Mouse (Mus musculus) kidney, embryonic 16.5 days (tissue): Measurements from ENCODE around the gene Psma3. TPM values are rescaled to one million over a fixed set of nuclear protein-coding genes. Genes with fewer than 3 reads are reported as not detected.

Source experiments
- ATAC-seq: fragments of 200-750 bp; cut with Nextera tagmentation; 2 replicates; pipeline ENCODE4 v1.8.0; 2017; ENCODE audit warnings: moderate TSS enrichment; ENCODE audit not compliant: low FRiP score, low TSS enrichment
- H3K27ac ChIP-seq: fragments of 300-500 bp; sonication (generic); 2 replicates; pipeline ENCODE4 v1.5.1; 2014; ENCODE audit warnings: low read length
- H3K27me3 ChIP-seq: fragments of 300-500 bp; sonication (generic); 2 replicates; pipeline ENCODE4 v1.6.1; 2014; ENCODE audit warnings: low read length, control low read depth, mixed read lengths; ENCODE audit not compliant: insufficient read depth
- H3K36me3 ChIP-seq: fragments of 300-500 bp; sonication (generic); 2 replicates; pipeline ENCODE4 v1.6.1; 2014; ENCODE audit warnings: low read length, control low read depth, mixed read lengths; ENCODE audit not compliant: insufficient read depth
- H3K4me1 ChIP-seq: fragments of 300-500 bp; sonication (generic); 2 replicates; pipeline ENCODE4 v1.6.1; 2014; ENCODE audit warnings: low read length, control low read depth, mixed read lengths; ENCODE audit not compliant: insufficient read depth
- H3K4me2 ChIP-seq: fragments of 300-500 bp; sonication (generic); replicated peaks from 2 replicates; pipeline ENCODE4 v1.6.1; 2014; ENCODE audit warnings: low read depth, low read length
- H3K4me3 ChIP-seq: fragments of 300-500 bp; sonication (generic); 2 replicates; pipeline ENCODE4 v1.5.1; 2014; ENCODE audit warnings: mild to moderate bottlenecking, low read length
- H3K9ac ChIP-seq: fragments of 300-500 bp; sonication (generic); replicated peaks from 2 replicates; pipeline ENCODE4 v1.6.1; 2014; ENCODE audit warnings: low read length
- H3K9me3 ChIP-seq: fragments of 300-500 bp; sonication (generic); 2 replicates; pipeline ENCODE4 v1.6.1; 2016; ENCODE audit warnings: low read length, control low read depth
- WGBS: fragments of 180-500 bp; shearing (Covaris S2); extraction: QIAGEN DNeasy Blood & Tissue Kit; methylation state at CpG from one replicate; pipeline ENCODE4 v1.1.7; 2014; 5-methylcytosine and 5-hydroxymethylcytosine counted together
- polyA plus RNA-seq: library from polyadenylated mRNA; unstranded; fragments of >200 nt; fragmentation: Nextera tagmentation; extraction: Ambion mirVana; gene quantifications from 2 replicates; pipeline ENCODE4 v1.2.1, GENCODE M21; 2015

The Psma3 gene
- polyA plus RNA-seq, 1 experiment from 2014 or later: 638 TPM

GRCm38 (mm10) chr12:71036729-71037404 lies 62.4 kb downstream of the Psma3 start:
- no peak overlapping the region for H3K9ac ChIP-seq
- no peak overlapping the region for H3K4me3 ChIP-seq
- no peaks in the 10 kb centered on the region for H3K9me3 ChIP-seq
- no peaks in the 10 kb centered on the region for H3K27me3 ChIP-seq
- 94% methylated on average over 12 of the region's 12 CpGs for WGBS
- H3K27ac ChIP-seq: no peak overlapping the region
- peaks cover 40% of the 10 kb centered on the region for H3K36me3 ChIP-seq
- no peaks in the 10 kb centered on the region for H3K4me1 ChIP-seq
- no peak for ATAC-seq
- no peak overlapping the region for H3K4me2 ChIP-seq

DNA sequence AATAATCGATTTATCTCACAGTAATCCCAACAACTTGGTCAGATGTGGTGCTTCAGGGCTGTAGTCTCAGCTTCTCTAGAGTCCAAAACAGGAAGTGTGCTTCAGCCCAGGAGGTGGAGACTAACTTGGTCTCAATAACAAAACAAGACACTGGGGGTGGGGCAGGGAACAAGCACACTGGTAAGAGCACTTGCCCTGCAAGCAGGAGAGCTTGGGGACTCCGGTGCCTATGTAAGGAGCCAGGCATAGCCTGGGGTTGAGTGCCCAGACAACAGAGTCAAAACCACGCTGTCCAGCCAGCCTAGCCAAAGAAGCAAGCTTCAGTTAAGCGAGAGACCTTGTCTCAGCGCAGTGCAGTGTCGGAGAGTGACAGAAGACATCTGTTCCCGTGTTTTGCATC lies 66.0 kb downstream of the Psma3 start:
- 85% methylated on average over 7 of the region's 7 CpGs for WGBS
- H3K27ac ChIP-seq: no peak overlapping the region
- H3K4me2 ChIP-seq: no peak overlapping the region
- no peaks in the 10 kb centered on the region for H3K9me3 ChIP-seq
- no peak for ATAC-seq
- H3K4me3 ChIP-seq: no peak overlapping the region
- H3K9ac ChIP-seq: no peak overlapping the region
- no peaks in the 10 kb centered on the region for H3K4me1 ChIP-seq
- H3K36me3 ChIP-seq: peaks cover 51% of the 10 kb centered on the region
- H3K27me3 ChIP-seq: no peaks in the 10 kb centered on the region

GRCm38 (mm10) chr12:71042451-71042850 lies 68.0 kb downstream of the Psma3 start:
- Histone ChIP-seq H3K4me2 (no peak overlapping the region), H3K27ac (no peak overlapping the region), H3K27me3 (no peaks in the 10 kb centered on the region), H3K4me1 (peaks cover 1% of the 10 kb centered on the region; the same call in 1 of the 2 replicates), H3K9me3 (no peaks in the 10 kb centered on the region), H3K9ac (no peak overlapping the region), H3K4me3 (no peak overlapping the region), H3K36me3 (peaks cover 55% of the 10 kb centered on the region)
- 100% methylated on average over 1 of the region's 1 CpGs for WGBS
- ATAC-seq: no peak

DNA sequence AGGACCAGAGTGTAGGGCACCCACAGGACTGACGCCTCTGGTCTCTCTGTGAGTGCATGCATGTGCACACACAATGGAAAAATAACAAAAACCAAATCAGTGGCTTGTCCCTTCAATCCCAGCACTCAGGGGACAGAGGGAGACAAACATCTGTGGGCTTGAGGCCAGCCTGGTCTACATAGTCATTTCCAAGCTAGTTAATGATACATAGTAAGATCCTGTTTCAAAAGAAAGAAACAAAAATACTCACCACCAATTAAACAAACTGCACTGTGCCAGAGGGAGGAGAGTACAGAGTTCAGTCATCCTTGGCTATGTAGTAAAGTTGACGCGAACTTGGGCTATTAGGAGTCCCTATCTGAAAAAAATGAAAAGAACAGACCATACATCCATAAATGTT lies 69.2 kb downstream of the Psma3 start:
- Histone ChIP-seq H3K4me2 (no peak overlapping the region), H3K4me1 (peaks cover 4% of the 10 kb centered on the region; the same call in 1 of the 2 replicates), H3K27me3 (no peaks in the 10 kb centered on the region), H3K4me3 (no peak overlapping the region), H3K36me3 (peaks cover 48% of the 10 kb centered on the region), H3K9me3 (no peaks in the 10 kb centered on the region), H3K27ac (no peak overlapping the region), H3K9ac (no peak overlapping the region)
- no peak for ATAC-seq
- WGBS: 70% methylated on average over 3 of the region's 3 CpGs

- Histone ChIP-seq H3K27ac (no peak overlapping the region), H3K4me3 (no peak overlapping the region), H3K4me1 (peaks cover 4% of the 10 kb centered on the region; the same call in 1 of the 2 replicates), H3K36me3 (peaks cover 44% of the 10 kb centered on the region), H3K4me2 (no peak overlapping the region), H3K9me3 (no peaks in the 10 kb centered on the region), H3K9ac (no peak overlapping the region), H3K27me3 (no peaks in the 10 kb centered on the region)
- 84% methylated on average over 2 of the region's 2 CpGs for WGBS
- ATAC-seq: no peak
These were observed 70.1 kb downstream of the Psma3 start for GRCm38 (mm10) chr12:71044488-71044887.

Other genes with a start within 250 kb of the Psma3 start
- gene Frmd6, start 149.1 kb upstream of the Psma3 start, polyA plus RNA-seq: 21.8 and 22.7 TPM in 2 replicates
- gene Actr10, start 36.8 kb upstream of the Psma3 start, polyA plus RNA-seq: 231 and 240 TPM in 2 replicates
- 34.6 and 38.6 TPM in 2 replicates for gene Arid4a, start 41.4 kb downstream of the Psma3 start, polyA plus RNA-seq
- gene Tomm20l, start 136.8 kb downstream of the Psma3 start, polyA plus RNA-seq: 0.33 TPM in 1 of 2 replicates, not detected in the other
- gene Timm9, start 162.1 kb downstream of the Psma3 start, polyA plus RNA-seq: 87.5 and 87.8 TPM in 2 replicates
- 12.2 and 18.0 TPM in 2 replicates for gene 2700049A03Rik, start 162.2 kb downstream of the Psma3 start, polyA plus RNA-seq